Mouse (Mus musculus): ENCODE data around the gene Zbtb16.

Gene Zbtb16

GRCm38 (mm10) chr9:48803460-48804240 lies 32.4 kb downstream of the Zbtb16 start:
- DNase-seq (ENCODE audit: low read depth, low spot score), result no peak

GRCm38 (mm10) chr9:48802374-48802773 lies 33.6 kb downstream of the Zbtb16 start:
- DNase-seq (ENCODE audit: low read depth, low spot score), result no peak

GRCm38 (mm10) chr9:48801322-48801721 lies 34.7 kb downstream of the Zbtb16 start:
- DNase-seq (ENCODE audit: low read depth, low spot score), result no peak

- no peak for DNase-seq (ENCODE audit: low read depth, low spot score)
Observed at GRCm38 (mm10) chr9:48800627-48801026, 35.4 kb downstream of the Zbtb16 start.

- no peak for DNase-seq (ENCODE audit: low read depth, low spot score)
Observed at GRCm38 (mm10) chr9:48798044-48798443, 38.0 kb downstream of the Zbtb16 start.

GRCm38 (mm10) chr9:48796267-48796822 lies 39.7 kb downstream of the Zbtb16 start:
- DNase-seq (ENCODE audit: low read depth, low spot score), result no peak

GRCm38 (mm10) chr9:48795740-48796139 lies 40.3 kb downstream of the Zbtb16 start:
- DNase-seq (ENCODE audit: low read depth, low spot score), result no peak

GRCm38 (mm10) chr9:48795095-48795494 lies 40.9 kb downstream of the Zbtb16 start:
- DNase-seq (ENCODE audit: low read depth, low spot score), result no peak

- DNase-seq (ENCODE audit: low read depth, low spot score), result no peak
Observed at GRCm38 (mm10) chr9:48794463-48794862, 41.6 kb downstream of the Zbtb16 start.

GRCm38 (mm10) chr9:48793638-48794188 lies 42.3 kb downstream of the Zbtb16 start:
- DNase-seq (ENCODE audit: low read depth, low spot score), result no peak

GRCm38 (mm10) chr9:48790575-48790974 lies 45.4 kb downstream of the Zbtb16 start:
- no peak for DNase-seq (ENCODE audit: low read depth, low spot score)

GRCm38 (mm10) chr9:48787906-48788410 lies 48.1 kb downstream of the Zbtb16 start:
- DNase-seq (ENCODE audit: low read depth, low spot score), result no peak

- no peak for DNase-seq (ENCODE audit: low read depth, low spot score)
Observed at GRCm38 (mm10) chr9:48787321-48787720, 48.7 kb downstream of the Zbtb16 start.

GRCm38 (mm10) chr9:48786814-48787213 lies 49.2 kb downstream of the Zbtb16 start:
- no peak for DNase-seq (ENCODE audit: low read depth, low spot score)

GRCm38 (mm10) chr9:48784937-48785336 lies 51.1 kb downstream of the Zbtb16 start:
- DNase-seq (ENCODE audit: low read depth, low spot score), result no peak

- no peak for DNase-seq (ENCODE audit: low read depth, low spot score)
Observed at GRCm38 (mm10) chr9:48783292-48783691, 52.7 kb downstream of the Zbtb16 start.

GRCm38 (mm10) chr9:48782284-48783060 lies 53.5 kb downstream of the Zbtb16 start:
- DNase-seq (ENCODE audit: low read depth, low spot score), result no peak

- DNase-seq (ENCODE audit: low read depth, low spot score), result no peak
Observed at GRCm38 (mm10) chr9:48776268-48776667, 59.8 kb downstream of the Zbtb16 start.

- peak; percentile 24 for DNase-seq (ENCODE audit: low read depth, low spot score)
Observed at GRCm38 (mm10) chr9:48775561-48775960, 60.5 kb downstream of the Zbtb16 start.

GRCm38 (mm10) chr9:48773710-48774109 lies 62.3 kb downstream of the Zbtb16 start:
- no peak for DNase-seq (ENCODE audit: low read depth, low spot score)

GRCm38 (mm10) chr9:48773130-48773529 lies 62.9 kb downstream of the Zbtb16 start:
- DNase-seq (ENCODE audit: low read depth, low spot score), result no peak

- DNase-seq (ENCODE audit: low read depth, low spot score), result no peak
Observed at GRCm38 (mm10) chr9:48771504-48771903, 64.5 kb downstream of the Zbtb16 start.
